Mouse (Mus musculus) heart, embryonic 13.5 days (tissue): ENCODE results near the gene Vasp. TPM values are rescaled to one million over a fixed set of nuclear protein-coding genes. Genes with fewer than 3 reads are reported as not detected.

Experiments used
- ATAC-seq: fragments of 200-750 bp; cut with Nextera tagmentation; 2 replicates; pipeline ENCODE4 v1.8.0; 2017; ENCODE audit warnings: moderate TSS enrichment; ENCODE audit not compliant: insufficient number of reproducible peaks, low FRiP score, low TSS enrichment; ENCODE audit errors: extremely low read depth
- H3K27ac ChIP-seq: fragments of 300-500 bp; sonication (generic); replicated peaks from 2 replicates; pipeline ENCODE4 v1.5.1; 2015; ENCODE audit warnings: moderate library complexity, mild to moderate bottlenecking, inconsistent platforms
- H3K27me3 ChIP-seq: fragments of 300-500 bp; sonication (generic); replicated peaks from 2 replicates; pipeline ENCODE4 v1.6.1; 2015; ENCODE audit warnings: mild to moderate bottlenecking, inconsistent platforms
- H3K36me3 ChIP-seq: fragments of 300-500 bp; sonication (generic); 2 replicates; pipeline ENCODE4 v1.6.1; 2015; ENCODE audit warnings: mild to moderate bottlenecking, inconsistent platforms
- H3K4me1 ChIP-seq: fragments of 300-500 bp; sonication (generic); 2 replicates; pipeline ENCODE4 v1.6.1; 2015; ENCODE audit warnings: inconsistent platforms
- H3K4me2 ChIP-seq: fragments of 300-500 bp; sonication (generic); 2 replicates; pipeline ENCODE4 v1.6.1; 2015; ENCODE audit warnings: inconsistent platforms, mild to moderate bottlenecking, moderate library complexity
- H3K4me3 ChIP-seq: fragments of 300-500 bp; sonication (generic); 2 replicates; pipeline ENCODE4 v1.5.1; 2015; ENCODE audit warnings: moderate library complexity, mild to moderate bottlenecking, inconsistent platforms
- H3K9ac ChIP-seq: fragments of 300-500 bp; sonication (generic); 2 replicates; pipeline ENCODE4 v1.6.1; 2015; ENCODE audit warnings: inconsistent platforms, mild to moderate bottlenecking, moderate library complexity
- H3K9me3 ChIP-seq: fragments of 300-500 bp; sonication (generic); 2 replicates; pipeline ENCODE4 v1.6.1; 2016; ENCODE audit warnings: inconsistent platforms
- WGBS: fragments of 180-500 bp; shearing (Covaris S2); methylation state at CpG from one replicate; pipeline ENCODE4 v1.1.7; 2015; ENCODE audit warnings: mixed read lengths; 5-methylcytosine and 5-hydroxymethylcytosine counted together
- polyA plus RNA-seq: library from polyadenylated mRNA; unstranded; fragments of >200 nt; fragmentation: Nextera tagmentation; extraction: Ambion mirVana; gene quantifications from 2 replicates; pipeline ENCODE4 v1.2.1, GENCODE M21; 2015

Vasp gene
- polyA plus RNA-seq, 1 experiment from 2014 or later: 81.2 TPM

DNA sequence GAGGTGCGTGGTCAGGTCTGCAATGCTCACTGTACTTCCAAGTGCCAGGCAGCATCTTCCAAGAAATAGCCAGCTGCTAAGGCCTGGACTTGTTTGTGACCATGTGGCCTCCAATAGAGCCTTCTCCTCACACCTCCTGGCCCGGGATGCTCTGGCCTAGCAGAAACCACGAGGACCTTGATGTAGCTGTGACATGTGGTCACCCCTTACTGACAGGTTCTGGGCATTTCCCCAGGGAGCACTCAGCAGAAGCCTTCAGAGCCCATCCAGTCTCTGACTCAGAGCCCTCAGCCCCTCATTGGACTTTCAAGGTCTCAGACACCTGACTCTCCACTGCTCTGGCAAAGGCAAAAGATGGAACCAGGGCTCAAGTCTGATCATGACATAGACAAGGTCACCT, 26.5 kb downstream of the Vasp start:
- no peak overlapping the region for H3K4me3 ChIP-seq

DNA sequence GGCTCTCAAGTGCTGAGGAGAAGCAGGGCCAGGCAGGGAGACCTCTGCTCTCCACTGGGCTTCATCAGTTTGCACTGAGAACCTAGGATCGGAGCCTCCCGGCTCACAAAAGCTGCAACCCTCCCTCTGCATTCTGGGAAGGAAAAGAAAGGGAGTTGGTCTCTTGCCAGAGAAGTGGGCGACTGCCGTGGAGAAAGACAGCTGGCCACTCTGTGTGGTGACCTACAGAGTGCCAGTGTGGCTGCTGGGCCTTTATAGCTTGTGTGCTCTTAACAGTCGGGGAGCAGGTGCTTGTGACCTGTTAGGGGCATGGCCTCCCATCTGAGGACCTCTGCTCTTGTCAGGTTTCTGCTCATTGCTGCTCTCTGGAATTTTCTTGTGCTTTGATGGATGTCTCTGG, 27.8 kb downstream of the Vasp start:
- H3K4me3 ChIP-seq: no peak overlapping the region
- 0 out of 2 replicates have a peak overlapping the region, but pooled peaks have one; percentile 37 for H3K9ac ChIP-seq
- H3K27ac ChIP-seq: no peak overlapping the region
- peaks cover 26% of the 10 kb centered on the region for H3K4me1 ChIP-seq
- no peaks in the 10 kb centered on the region for H3K9me3 ChIP-seq
- no peak overlapping the region for H3K4me2 ChIP-seq
- no peak for ATAC-seq
- peaks cover 41% of the 10 kb centered on the region for H3K36me3 ChIP-seq
- WGBS: 63% methylated on average over 5 of the region's 5 CpGs
- no peaks in the 10 kb centered on the region for H3K27me3 ChIP-seq

More for the DNA sequence above, 26.5 kb downstream of the Vasp start:
- Histone ChIP-seq H3K27ac (no peak overlapping the region), H3K27me3 (no peaks in the 10 kb centered on the region), H3K9me3 (no peaks in the 10 kb centered on the region), H3K9ac (no peak overlapping the region), H3K36me3 (peaks cover 41% of the 10 kb centered on the region), H3K4me2 (no peak overlapping the region), H3K4me1 (0 out of 2 replicates have a peak, but pooled peaks cover 13% of the 10 kb centered on the region)
- 72% methylated on average over 3 of the region's 3 CpGs for WGBS
- ATAC-seq: no peak

DNA sequence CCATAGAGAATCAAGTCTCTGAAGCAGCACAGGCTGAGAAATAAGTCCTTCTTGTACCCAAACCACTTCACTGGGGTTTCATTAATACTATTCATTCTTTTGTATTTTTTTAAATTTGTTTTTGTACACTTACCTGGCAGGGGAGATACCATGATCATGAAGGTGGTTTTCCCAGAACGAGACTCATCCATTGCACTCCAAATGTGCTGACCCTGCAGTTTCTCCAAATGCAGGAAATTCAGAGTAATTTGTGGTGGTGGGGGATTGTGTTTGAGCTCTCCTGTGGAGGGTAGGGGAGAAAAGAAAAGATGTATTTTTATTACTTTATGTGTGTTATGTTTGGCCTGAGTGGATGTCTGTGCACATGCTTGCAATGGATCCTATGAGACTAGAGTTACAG, 29.6 kb downstream of the Vasp start:
- H3K9ac ChIP-seq: no peak overlapping the region
- H3K36me3 ChIP-seq: peaks cover 32% of the 10 kb centered on the region
- no peak overlapping the region for H3K4me2 ChIP-seq
- H3K9me3 ChIP-seq: no peaks in the 10 kb centered on the region
- 83% methylated on average over 1 of the region's 1 CpGs for WGBS
- H3K4me1 ChIP-seq: peaks cover 43% of the 10 kb centered on the region
- no peak overlapping the region for H3K27ac ChIP-seq
- ATAC-seq: no peak
- H3K27me3 ChIP-seq: no peaks in the 10 kb centered on the region
- no peak overlapping the region for H3K4me3 ChIP-seq

DNA sequence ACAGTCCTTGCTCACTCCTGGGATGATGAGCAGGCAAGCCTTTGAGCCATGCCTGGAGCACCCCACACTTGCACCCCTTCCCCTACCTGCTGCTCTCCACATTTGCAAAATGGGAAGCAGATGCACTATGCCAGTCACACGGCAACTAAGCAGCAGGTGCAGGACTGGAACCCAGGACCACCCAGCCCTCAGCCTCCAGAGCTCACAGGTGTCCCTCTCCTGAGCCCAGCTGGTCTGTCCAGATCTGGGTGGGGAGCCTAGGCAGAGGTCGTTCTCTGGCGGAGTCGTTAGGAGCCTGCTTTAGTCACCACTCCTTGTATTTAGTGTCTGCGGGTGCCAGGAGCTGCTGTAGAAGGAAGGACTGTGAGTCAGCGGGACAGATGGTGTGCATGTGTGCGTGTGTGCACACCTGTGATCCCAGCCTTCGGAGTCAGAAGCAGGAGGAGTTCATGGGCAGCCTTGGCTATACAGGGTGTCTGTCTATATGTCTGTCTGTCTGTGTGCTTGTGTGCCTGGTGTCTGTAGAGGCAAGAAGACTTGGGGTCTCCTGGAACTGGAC, 30.6 kb downstream of the Vasp start:
- Histone ChIP-seq H3K4me3 (no peak overlapping the region), H3K4me2 (no peak overlapping the region), H3K4me1 (peaks cover 53% of the 10 kb centered on the region), H3K27me3 (no peaks in the 10 kb centered on the region), H3K36me3 (peaks cover 23% of the 10 kb centered on the region), H3K9me3 (no peaks in the 10 kb centered on the region), H3K9ac (no peak overlapping the region), H3K27ac (no peak overlapping the region)
- no peak for ATAC-seq
- WGBS: 86% methylated on average over 8 of the region's 8 CpGs

DNA sequence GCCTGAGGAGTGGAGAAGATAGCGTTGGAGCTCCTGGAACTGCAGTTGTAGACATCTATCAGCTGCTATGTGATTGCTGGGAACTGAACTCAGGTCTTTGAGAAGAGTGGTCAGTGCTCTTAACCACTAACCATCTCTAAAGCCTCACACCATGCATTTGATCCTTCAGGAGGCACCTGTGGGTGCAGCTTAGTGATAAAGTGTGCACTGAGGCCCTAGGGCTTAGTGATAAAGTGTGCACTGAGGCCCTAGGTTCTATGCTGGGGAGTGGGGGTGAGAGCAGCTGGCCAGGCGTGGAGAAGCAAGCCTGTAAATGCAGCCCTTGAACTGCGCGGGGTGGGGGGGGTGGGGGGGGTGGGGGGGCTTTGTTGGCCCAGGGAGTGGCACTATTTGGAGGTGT, 31.6 kb downstream of the Vasp start:
- 27% methylated on average over 4 of the region's 4 CpGs for WGBS
- H3K9me3 ChIP-seq: no peaks in the 10 kb centered on the region
- H3K4me1 ChIP-seq: peaks cover 63% of the 10 kb centered on the region

DNA sequence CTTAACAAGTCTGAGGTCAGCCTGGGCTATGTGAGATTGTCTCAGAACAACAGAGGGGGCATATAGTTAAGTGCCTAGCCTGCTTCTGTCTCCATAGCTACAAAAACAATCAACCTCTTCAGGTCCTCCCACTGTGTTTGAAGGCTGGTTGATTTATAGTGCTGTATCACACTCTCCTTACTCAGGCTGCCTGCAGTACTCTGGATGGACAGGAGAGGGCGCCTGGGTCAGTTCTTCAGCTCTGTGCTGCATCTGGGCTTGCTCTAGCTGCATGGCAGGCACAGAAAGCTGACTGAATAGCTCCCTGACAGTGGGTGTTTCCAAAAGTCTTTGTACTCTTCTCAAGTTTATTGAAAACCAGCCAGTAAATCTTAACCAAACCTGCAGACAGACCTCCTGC, 32.2 kb downstream of the Vasp start:
- 0% methylated on average over 1 of the region's 1 CpGs for WGBS
- 0 out of 2 replicates have a peak, but pooled peaks have one; percentile 64 for ATAC-seq
- no peaks in the 10 kb centered on the region for H3K9me3 ChIP-seq
- peaks cover 9% of the 10 kb centered on the region; the same call in 1 of the 2 replicates for H3K36me3 ChIP-seq
- H3K9ac ChIP-seq: peak overlapping the region; percentile 65
- H3K4me1 ChIP-seq: peaks cover 68% of the 10 kb centered on the region
- no peak overlapping the region for H3K4me2 ChIP-seq
- H3K27me3 ChIP-seq: no peaks in the 10 kb centered on the region
- H3K27ac ChIP-seq: peak overlapping the region; percentile 88
- no peak overlapping the region for H3K4me3 ChIP-seq

More for the DNA sequence above, 31.6 kb downstream of the Vasp start:
- H3K9ac ChIP-seq: peak overlapping the region; percentile 65
- no peaks in the 10 kb centered on the region for H3K27me3 ChIP-seq
- H3K4me2 ChIP-seq: no peak overlapping the region
- peak overlapping the region; percentile 88; the same call in 1 of the 2 replicates for H3K27ac ChIP-seq
- peaks cover 13% of the 10 kb centered on the region for H3K36me3 ChIP-seq
- no peak for ATAC-seq
- no peak overlapping the region for H3K4me3 ChIP-seq

DNA sequence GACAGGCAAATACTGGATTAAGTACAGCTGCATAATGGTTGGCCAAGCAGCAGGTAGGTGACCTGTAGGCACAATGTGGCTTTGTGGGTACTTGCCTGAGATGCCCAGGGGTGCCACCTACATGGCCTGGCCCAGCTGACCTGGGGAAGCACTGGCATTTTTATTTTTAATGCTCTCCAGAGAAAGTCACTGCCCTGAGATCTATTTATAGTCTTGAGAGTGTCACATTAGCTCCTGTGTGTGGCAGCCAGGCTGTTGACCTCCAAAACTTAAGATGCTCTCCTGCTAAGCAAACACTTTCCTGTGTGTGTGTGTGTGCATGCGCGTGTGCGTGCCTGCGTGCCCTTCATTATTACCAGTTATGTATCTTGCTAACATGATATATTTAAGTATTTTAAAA, 33.3 kb downstream of the Vasp start:
- Histone ChIP-seq H3K27me3 (no peaks in the 10 kb centered on the region), H3K9me3 (no peaks in the 10 kb centered on the region), H3K4me2 (peak overlapping the region; percentile 44), H3K36me3 (peaks cover 15% of the 10 kb centered on the region), H3K4me3 (no peak overlapping the region), H3K4me1 (peaks cover 59% of the 10 kb centered on the region), H3K9ac (peak overlapping the region; percentile 65), H3K27ac (peak overlapping the region; percentile 88)
- ATAC-seq: no peak
- 60% methylated on average over 4 of the region's 4 CpGs for whole genome bisulfite sequencing

DNA sequence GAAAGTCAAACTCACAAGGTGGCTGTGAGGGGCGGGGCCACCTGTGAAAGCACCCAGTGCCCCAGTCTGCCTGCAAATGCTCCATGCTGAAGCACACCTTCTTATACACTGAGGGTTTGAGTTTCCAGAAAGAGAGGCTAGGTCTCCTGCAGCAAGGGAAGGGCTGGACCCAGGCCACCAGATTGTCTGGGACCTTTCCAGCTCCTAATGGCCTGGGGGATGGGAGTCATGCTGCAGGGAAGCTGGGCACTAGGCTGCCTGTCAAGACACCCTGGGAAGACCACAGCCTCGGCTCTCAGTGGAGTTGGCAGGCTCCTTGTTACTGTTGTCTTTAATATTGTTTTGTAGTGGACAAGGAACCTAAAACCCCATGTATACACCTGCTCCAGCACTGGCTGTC, 35.2 kb downstream of the Vasp start:
- H3K27me3 ChIP-seq: no peaks in the 10 kb centered on the region
- peak overlapping the region; percentile 65 for H3K9ac ChIP-seq
- H3K4me2 ChIP-seq: peak overlapping the region; percentile 18; the same call in 1 of the 2 replicates
- no peak overlapping the region; the same call in 1 of the 2 replicates for H3K4me3 ChIP-seq
- H3K9me3 ChIP-seq: no peaks in the 10 kb centered on the region
- no peak for ATAC-seq
- peaks cover 68% of the 10 kb centered on the region for H3K4me1 ChIP-seq
- peaks cover 24% of the 10 kb centered on the region for H3K36me3 ChIP-seq
- peak overlapping the region; percentile 76 for H3K27ac ChIP-seq
- 62% methylated on average over 2 of the region's 2 CpGs for WGBS

DNA sequence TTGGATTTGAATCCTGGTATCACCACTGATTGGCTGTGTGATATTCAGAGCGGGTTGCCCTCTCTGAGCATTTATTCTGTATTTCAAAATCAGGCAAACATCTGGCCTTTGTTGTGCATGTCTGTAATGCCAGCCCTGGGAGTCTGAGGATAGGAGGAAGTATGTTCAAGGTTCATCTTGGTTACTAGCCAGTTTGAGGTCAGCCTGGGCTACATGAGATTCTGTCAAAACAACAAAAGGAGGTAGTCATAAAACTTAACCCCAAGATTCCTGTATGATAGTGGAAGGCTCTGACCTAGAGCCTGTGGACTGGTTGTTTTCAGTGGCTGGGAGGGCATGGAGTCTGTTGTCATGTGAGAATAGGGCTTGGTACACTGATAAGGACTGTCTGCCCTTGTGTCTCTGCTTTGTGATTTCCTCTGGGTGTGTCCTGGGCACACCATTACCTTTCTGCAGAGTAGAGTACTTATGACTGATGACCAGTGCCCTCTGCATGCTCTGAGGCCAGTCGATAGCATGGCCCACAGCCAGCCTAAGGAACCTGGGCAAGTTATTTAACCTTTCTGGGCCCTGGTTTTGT, 36.4 kb downstream of the Vasp start:
- peak overlapping the region; percentile 76 for H3K27ac ChIP-seq

DNA sequence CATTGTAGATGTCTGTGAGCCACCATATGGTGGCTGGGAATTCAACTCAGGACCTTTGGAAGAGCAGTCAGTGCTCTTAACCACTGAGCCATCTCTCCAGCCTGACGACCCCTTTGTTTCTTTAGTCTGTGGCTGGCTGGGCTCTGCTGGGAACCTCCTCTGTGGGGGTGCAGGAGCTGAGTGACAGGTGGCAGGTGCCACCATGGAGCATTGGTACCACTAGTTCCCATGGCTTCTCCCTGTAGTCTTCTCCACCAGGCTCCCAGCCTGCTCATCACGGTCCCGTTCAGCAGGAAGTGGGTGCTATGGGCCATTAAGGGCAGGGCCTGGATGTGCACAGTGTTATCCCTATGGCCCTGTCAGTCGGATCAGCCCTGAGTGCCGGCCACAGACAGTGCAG, 37.0 kb downstream of the Vasp start:
- no peaks in the 10 kb centered on the region for H3K27me3 ChIP-seq
- ATAC-seq: no peak
- WGBS: 82% methylated on average over 5 of the region's 5 CpGs
- no peak overlapping the region for H3K4me2 ChIP-seq
- H3K27ac ChIP-seq: no peak overlapping the region
- no peaks in the 10 kb centered on the region for H3K9me3 ChIP-seq
- H3K9ac ChIP-seq: 0 out of 2 replicates have a peak overlapping the region, but pooled peaks have one; percentile 16
- H3K36me3 ChIP-seq: peaks cover 24% of the 10 kb centered on the region
- no peak overlapping the region for H3K4me3 ChIP-seq
- H3K4me1 ChIP-seq: peaks cover 69% of the 10 kb centered on the region

More for the DNA sequence above, 36.4 kb downstream of the Vasp start:
- no peaks in the 10 kb centered on the region for H3K9me3 ChIP-seq
- no peak for ATAC-seq
- H3K9ac ChIP-seq: peak overlapping the region; percentile 65; the same call in 1 of the 2 replicates
- no peaks in the 10 kb centered on the region for H3K27me3 ChIP-seq
- peaks cover 68% of the 10 kb centered on the region for H3K4me1 ChIP-seq
- H3K4me2 ChIP-seq: no peak overlapping the region
- 80% methylated on average over 2 of the region's 2 CpGs for WGBS
- no peak overlapping the region for H3K4me3 ChIP-seq
- H3K36me3 ChIP-seq: peaks cover 24% of the 10 kb centered on the region

DNA sequence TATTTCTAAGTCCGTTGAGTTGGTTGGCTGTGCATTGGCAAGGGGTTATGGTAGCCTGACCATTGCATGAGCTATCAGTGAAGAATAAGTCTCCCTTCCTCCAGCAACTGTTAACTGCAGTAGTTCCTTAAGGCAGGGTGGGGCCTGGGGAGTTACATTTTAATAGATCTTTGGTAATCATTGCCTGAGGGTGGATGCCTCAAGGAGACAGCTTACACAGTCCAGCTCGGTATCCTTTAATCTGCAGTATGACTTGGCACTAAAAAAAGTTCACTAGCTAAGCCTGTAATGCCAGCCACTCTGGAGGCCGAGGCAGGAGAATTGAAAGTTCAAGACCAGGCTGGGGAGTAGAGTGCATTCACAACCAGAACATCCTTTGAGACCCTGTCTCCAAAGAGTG, 39.8 kb downstream of the Vasp start:
- 90% methylated on average over 3 of the region's 3 CpGs for WGBS
- no peak for ATAC-seq
- H3K27ac ChIP-seq: no peak overlapping the region
- H3K9me3 ChIP-seq: no peaks in the 10 kb centered on the region
- H3K9ac ChIP-seq: no peak overlapping the region
- H3K4me2 ChIP-seq: no peak overlapping the region
- H3K4me1 ChIP-seq: peaks cover 53% of the 10 kb centered on the region
- no peaks in the 10 kb centered on the region for H3K27me3 ChIP-seq
- H3K4me3 ChIP-seq: no peak overlapping the region
- peaks cover 24% of the 10 kb centered on the region for H3K36me3 ChIP-seq

DNA sequence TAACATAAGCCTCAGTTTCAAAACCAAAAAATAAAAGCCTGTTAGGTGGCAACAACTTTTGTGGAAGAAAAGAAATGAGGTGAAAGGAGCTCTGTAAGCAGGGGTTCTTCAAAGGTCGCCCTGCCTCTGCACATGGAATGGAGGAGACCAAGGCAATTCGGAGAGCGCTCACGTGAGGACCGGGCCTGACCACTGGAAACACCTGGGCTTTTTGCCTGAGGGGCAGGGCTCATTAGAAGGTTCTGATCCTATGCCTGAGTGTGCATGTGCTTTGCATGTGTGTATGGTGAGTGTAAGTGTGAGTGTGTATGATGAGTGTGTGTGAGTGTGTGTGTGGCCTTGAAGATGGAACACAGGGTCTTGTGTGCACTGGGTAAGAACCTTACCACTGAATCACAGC, 40.7 kb downstream of the Vasp start:
- Histone ChIP-seq H3K4me1 (peaks cover 48% of the 10 kb centered on the region), H3K27me3 (no peaks in the 10 kb centered on the region), H3K9ac (peak overlapping the region; percentile 51; the same call in 1 of the 2 replicates), H3K9me3 (no peaks in the 10 kb centered on the region), H3K36me3 (peaks cover 24% of the 10 kb centered on the region), H3K4me3 (no peak overlapping the region), H3K27ac (no peak overlapping the region), H3K4me2 (no peak overlapping the region)
- 94% methylated on average over 5 of the region's 5 CpGs for WGBS
- ATAC-seq: no peak
